Mouse (Mus musculus) heart, postnatal 4 days (tissue): Measurements from ENCODE around the gene Slc44a3. TPM values are rescaled to one million over a fixed set of nuclear protein-coding genes. Genes with fewer than 3 reads are reported as not detected.

Source experiments
- DNase-seq: peaks from one replicate; pipeline ENCODE4 v3.0.0; 2021
- total RNA-seq, 2 experiments: library from RNA; stranded (reverse); gene quantifications; 2 replicates each; pipeline ENCODE4 v1.2.3; 2021

Gene Slc44a3
- total RNA-seq, 2 experiments from 2014 or later, result 0.41 to 0.98 TPM

- DNase-seq, result peak; percentile 87
Measured at GRCm38 (mm10) chr3:121500225-121500624, 32.0 kb downstream of the Slc44a3 start.

GRCm38 (mm10) chr3:121493997-121494421, 38.2 kb downstream of the Slc44a3 start:
- no peak for DNase-seq

- DNase-seq, result no peak
Measured at GRCm38 (mm10) chr3:121492026-121492425, 40.2 kb downstream of the Slc44a3 start.

- DNase-seq, result no peak
Measured at GRCm38 (mm10) chr3:121490941-121491340, 41.3 kb downstream of the Slc44a3 start.

GRCm38 (mm10) chr3:121489462-121490118, 42.6 kb downstream of the Slc44a3 start:
- no peak for DNase-seq

GRCm38 (mm10) chr3:121485201-121485600, 47.0 kb downstream of the Slc44a3 start:
- no peak for DNase-seq

- DNase-seq, result no peak
Measured at GRCm38 (mm10) chr3:121483266-121484161, 48.7 kb downstream of the Slc44a3 start.

GRCm38 (mm10) chr3:121481564-121481963, 50.6 kb downstream of the Slc44a3 start:
- no peak for DNase-seq

- no peak for DNase-seq
Measured at GRCm38 (mm10) chr3:121480961-121481436, 51.2 kb downstream of the Slc44a3 start.

- no peak for DNase-seq
Measured at GRCm38 (mm10) chr3:121480030-121480960, 51.9 kb downstream of the Slc44a3 start.

- DNase-seq, result no peak
Measured at GRCm38 (mm10) chr3:121474738-121475137, 57.5 kb downstream of the Slc44a3 start.

GRCm38 (mm10) chr3:121471703-121472102, 60.5 kb downstream of the Slc44a3 start:
- no peak for DNase-seq

- peak; percentile 49 for DNase-seq
Measured at GRCm38 (mm10) chr3:121469185-121469975, 62.8 kb downstream of the Slc44a3 start.

GRCm38 (mm10) chr3:121468136-121468535, 64.1 kb downstream of the Slc44a3 start:
- DNase-seq, result no peak

- no peak for DNase-seq
Measured at GRCm38 (mm10) chr3:121467094-121467552, 65.1 kb downstream of the Slc44a3 start.

GRCm38 (mm10) chr3:121465795-121466194, 66.4 kb downstream of the Slc44a3 start:
- no peak for DNase-seq

- no peak for DNase-seq
Measured at GRCm38 (mm10) chr3:121464733-121465305, 67.4 kb downstream of the Slc44a3 start.

GRCm38 (mm10) chr3:121462782-121463181, 69.4 kb downstream of the Slc44a3 start:
- DNase-seq, result no peak

- DNase-seq, result no peak
Measured at GRCm38 (mm10) chr3:121461477-121461876, 70.7 kb downstream of the Slc44a3 start.

- no peak for DNase-seq
Measured at GRCm38 (mm10) chr3:121460473-121461193, 71.6 kb downstream of the Slc44a3 start.
